Mouse (Mus musculus): ENCODE measurements around the gene Akap7. TPM values are rescaled to one million over a fixed set of nuclear protein-coding genes. Genes with fewer than 3 reads are reported as not detected.

The Akap7 gene
- polyA plus RNA-seq, 1 experiment = 10.6 TPM

- Histone ChIP-seq H3K9me3 (no peaks in the 10 kb centered on the region), H3K4me1 (no peaks in the 10 kb centered on the region), H3K36me3 (replicated peaks; ENCODE audit: low read length) (no peaks in the 10 kb centered on the region), H3K27me3 (replicated peaks) (no peaks in the 10 kb centered on the region), H3K4me3 (replicated peaks) (no peak overlapping the region)
- TF ChIP-seq GATA1 (IDR thresholded peaks at IDR 0.05; ENCODE audit: borderline replicate concordance, low read length) (no peak), FLI1 (IDR thresholded peaks at IDR 0.05; ENCODE audit: low read length) (no peak)
Measured at GRCm38 (mm10) chr10:25239156-25239555, 68.5 kb downstream of the Akap7 start.

DNA sequence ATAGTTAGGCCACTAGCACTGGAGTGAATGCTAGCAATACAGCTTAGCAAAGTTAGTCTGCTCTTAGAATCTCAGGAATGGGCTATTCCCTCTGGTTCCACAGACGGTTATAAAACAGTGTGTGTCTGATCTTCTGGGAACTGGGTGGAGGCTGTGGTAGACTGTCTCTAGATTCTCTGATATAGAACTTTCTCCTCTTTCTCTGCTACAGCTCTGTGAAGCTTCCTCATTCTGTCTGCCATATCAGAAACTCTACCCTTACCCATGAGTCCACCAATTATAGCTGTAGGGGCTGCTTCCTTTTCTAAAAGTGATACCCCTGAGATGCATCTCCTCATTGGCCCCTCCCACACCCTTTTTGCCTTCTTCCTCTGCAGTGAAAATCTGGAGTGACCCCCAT is 73.6 kb downstream of the Akap7 start:
- Histone ChIP-seq H3K36me3 (replicated peaks; ENCODE audit: low read length) (no peaks in the 10 kb centered on the region), H3K4me1 (no peaks in the 10 kb centered on the region), H3K9me3 (no peaks in the 10 kb centered on the region), H3K27me3 (replicated peaks) (no peaks in the 10 kb centered on the region), H3K4me3 (replicated peaks) (no peak overlapping the region)
- TF ChIP-seq FLI1 (IDR thresholded peaks at IDR 0.05; ENCODE audit: low read length) = no peak
- TF ChIP-seq GATA1 (IDR thresholded peaks at IDR 0.05; ENCODE audit: borderline replicate concordance, low read length) = no peak

DNA sequence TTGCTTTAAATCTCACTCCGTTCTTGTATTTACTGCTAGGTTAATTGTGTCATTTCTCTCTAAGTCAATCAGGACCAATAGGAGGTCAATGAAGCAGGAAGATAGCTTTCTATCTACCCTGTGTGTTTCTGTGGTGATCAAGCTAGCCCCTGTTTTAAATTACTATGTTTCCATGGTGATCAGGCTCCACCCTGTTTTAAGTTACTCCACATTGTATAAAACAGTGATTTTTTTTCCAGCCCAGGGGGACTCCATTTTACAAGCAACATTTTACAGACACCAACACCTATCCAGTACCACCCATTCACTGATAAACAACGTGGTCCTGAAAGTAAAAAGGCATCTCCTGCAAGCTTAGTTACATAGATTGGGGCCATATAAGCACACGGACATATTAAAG is 75.0 kb downstream of the Akap7 start:
- Histone ChIP-seq H3K4me3 (replicated peaks) (no peak overlapping the region), H3K27me3 (replicated peaks) (no peaks in the 10 kb centered on the region), H3K4me1 (no peaks in the 10 kb centered on the region), H3K9me3 (no peaks in the 10 kb centered on the region), H3K36me3 (replicated peaks; ENCODE audit: low read length) (no peaks in the 10 kb centered on the region)
- TF ChIP-seq FLI1 (IDR thresholded peaks at IDR 0.05; ENCODE audit: low read length) (no peak), GATA1 (IDR thresholded peaks at IDR 0.05; ENCODE audit: borderline replicate concordance, low read length) (no peak)

DNA sequence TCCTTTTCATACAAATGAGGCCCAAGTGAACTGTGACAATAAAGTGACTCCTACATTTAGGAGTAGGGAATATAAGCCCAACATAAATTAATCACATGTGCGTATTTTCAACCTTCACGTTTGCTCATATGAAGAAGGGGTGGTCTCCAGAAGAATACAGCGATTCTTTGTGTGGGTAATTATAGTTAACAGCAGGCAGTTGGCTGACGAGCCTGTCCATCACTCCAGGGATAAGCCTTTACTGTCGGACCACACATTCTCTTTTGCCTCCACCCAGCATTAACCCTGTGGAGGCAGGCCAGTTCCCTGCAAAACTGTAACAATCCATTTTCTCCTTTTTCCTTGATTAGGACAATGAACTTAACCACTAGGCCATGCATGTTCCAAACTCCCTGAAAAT is 76.3 kb downstream of the Akap7 start:
- TF ChIP-seq FLI1 (IDR thresholded peaks at IDR 0.05; ENCODE audit: low read length) (no peak), GATA1 (IDR thresholded peaks at IDR 0.05; ENCODE audit: borderline replicate concordance, low read length) (no peak)

GRCm38 (mm10) chr10:25224371-25224770 is 83.3 kb downstream of the Akap7 start:
- Histone ChIP-seq H3K4me1 (peaks cover 4% of the 10 kb centered on the region; the same call in 1 of the 2 replicates), H3K36me3 (replicated peaks; ENCODE audit: low read length) (peaks cover 6% of the 10 kb centered on the region)
- TF ChIP-seq FLI1 (IDR thresholded peaks at IDR 0.05; ENCODE audit: low read length) (no peak), GATA1 (IDR thresholded peaks at IDR 0.05; ENCODE audit: borderline replicate concordance, low read length) (no peak)

More for the DNA sequence above, 76.3 kb downstream of the Akap7 start:
- H3K9me3 ChIP-seq = no peaks in the 10 kb centered on the region
- H3K27me3 ChIP-seq (replicated peaks) = no peaks in the 10 kb centered on the region
- no peaks in the 10 kb centered on the region for H3K4me1 ChIP-seq
- H3K4me3 ChIP-seq (replicated peaks) = no peak overlapping the region
- H3K36me3 ChIP-seq (replicated peaks; ENCODE audit: low read length) = no peaks in the 10 kb centered on the region

DNA sequence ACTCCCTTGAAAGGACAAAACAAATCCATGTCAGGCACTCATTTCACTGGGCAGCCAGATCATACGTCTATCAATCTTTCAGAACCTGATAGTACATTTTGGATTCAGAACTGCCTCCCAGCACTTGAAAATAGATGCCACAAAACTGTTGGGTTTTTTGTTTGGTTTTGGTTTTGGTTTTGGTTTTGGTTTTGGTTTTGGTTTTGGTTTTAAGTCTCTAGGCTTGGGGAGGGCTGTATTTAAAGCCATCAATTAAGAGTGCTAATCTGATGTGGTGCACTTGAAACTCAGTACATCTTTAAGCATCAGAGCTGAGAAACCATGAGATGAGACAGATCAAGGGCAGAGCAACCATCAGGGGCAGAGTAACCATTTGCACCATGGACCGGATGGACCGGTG is 86.9 kb downstream of the Akap7 start:
- peaks cover 6% of the 10 kb centered on the region for H3K9me3 ChIP-seq
- H3K36me3 ChIP-seq (replicated peaks; ENCODE audit: low read length) = peaks cover 18% of the 10 kb centered on the region
- TF ChIP-seq FLI1 (IDR thresholded peaks at IDR 0.05; ENCODE audit: low read length) (no peak), GATA1 (IDR thresholded peaks at IDR 0.05; ENCODE audit: borderline replicate concordance, low read length) (no peak)

More at GRCm38 (mm10) chr10:25224371-25224770, 83.3 kb downstream of the Akap7 start:
- H3K4me3 ChIP-seq (replicated peaks) = no peak overlapping the region
- H3K9me3 ChIP-seq = no peaks in the 10 kb centered on the region
- H3K27me3 ChIP-seq (replicated peaks) = no peaks in the 10 kb centered on the region

GRCm38 (mm10) chr10:25219901-25220495 is 87.7 kb downstream of the Akap7 start:
- Histone ChIP-seq H3K27me3 (replicated peaks) (no peaks in the 10 kb centered on the region), H3K9me3 (peaks cover 6% of the 10 kb centered on the region), H3K36me3 (replicated peaks; ENCODE audit: low read length) (peaks cover 18% of the 10 kb centered on the region), H3K4me1 (peaks cover 4% of the 10 kb centered on the region; the same call in 1 of the 2 replicates), H3K4me3 (replicated peaks) (no peak overlapping the region)
- no peak for TF ChIP-seq FLI1 (IDR thresholded peaks at IDR 0.05; ENCODE audit: low read length)
- TF ChIP-seq GATA1 (IDR thresholded peaks at IDR 0.05; ENCODE audit: borderline replicate concordance, low read length) = no peak

More for the DNA sequence above, 86.9 kb downstream of the Akap7 start:
- Histone ChIP-seq H3K27me3 (replicated peaks) (no peaks in the 10 kb centered on the region), H3K4me1 (peaks cover 4% of the 10 kb centered on the region; the same call in 1 of the 2 replicates), H3K4me3 (replicated peaks) (peak overlapping the region; percentile 17)

DNA sequence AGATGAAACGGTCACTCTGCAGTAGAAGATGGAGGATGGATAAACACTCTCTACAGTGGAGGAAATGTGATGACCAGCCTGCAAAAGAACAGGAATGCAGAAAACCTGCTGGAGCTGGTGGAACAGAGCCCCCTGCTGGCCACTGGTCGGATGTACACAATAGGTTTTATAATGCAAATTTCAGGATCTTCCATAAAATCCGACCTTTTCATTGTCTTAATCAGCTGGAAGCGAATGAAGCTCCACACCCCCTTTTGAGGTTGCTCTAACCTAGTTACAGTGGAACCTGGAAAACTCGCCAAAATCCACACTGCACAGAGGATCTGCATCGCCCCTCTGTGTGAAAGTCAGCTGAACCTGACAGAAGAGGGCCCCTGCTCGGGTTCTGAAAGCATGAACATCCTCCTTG is 88.4 kb downstream of the Akap7 start:
- Histone ChIP-seq H3K36me3 (replicated peaks; ENCODE audit: low read length) (peaks cover 18% of the 10 kb centered on the region), H3K4me1 (peaks cover 4% of the 10 kb centered on the region; the same call in 1 of the 2 replicates), H3K4me3 (replicated peaks) (no peak overlapping the region), H3K27me3 (replicated peaks) (no peaks in the 10 kb centered on the region), H3K9me3 (peaks cover 6% of the 10 kb centered on the region)
- TF ChIP-seq GATA1 (IDR thresholded peaks at IDR 0.05; ENCODE audit: borderline replicate concordance, low read length) (no peak), FLI1 (IDR thresholded peaks at IDR 0.05; ENCODE audit: low read length) (no peak)

DNA sequence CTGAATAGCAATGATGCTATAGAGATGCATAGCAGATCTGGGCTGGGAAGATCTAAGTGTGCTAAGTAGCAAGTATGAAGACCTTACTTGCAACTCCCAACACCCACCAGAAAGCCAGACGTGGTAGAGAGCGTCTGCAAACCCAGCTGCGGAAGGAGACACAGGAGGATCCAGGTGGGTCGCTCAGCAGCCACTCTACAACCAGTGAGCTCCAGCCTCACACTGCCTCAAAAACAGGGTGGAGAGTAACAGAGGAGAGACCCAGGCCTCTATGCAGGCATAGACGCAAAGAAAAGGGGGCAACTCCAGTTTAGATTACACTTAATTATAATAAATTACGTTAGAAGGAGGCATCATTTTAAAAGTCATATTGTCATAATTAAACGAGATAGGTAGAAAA is 88.9 kb downstream of the Akap7 start:
- Histone ChIP-seq H3K4me1 (peaks cover 4% of the 10 kb centered on the region; the same call in 1 of the 2 replicates), H3K36me3 (replicated peaks; ENCODE audit: low read length) (peaks cover 18% of the 10 kb centered on the region), H3K27me3 (replicated peaks) (no peaks in the 10 kb centered on the region), H3K4me3 (replicated peaks) (no peak overlapping the region), H3K9me3 (peaks cover 6% of the 10 kb centered on the region)
- TF ChIP-seq GATA1 (IDR thresholded peaks at IDR 0.05; ENCODE audit: borderline replicate concordance, low read length) = no peak
- no peak for TF ChIP-seq FLI1 (IDR thresholded peaks at IDR 0.05; ENCODE audit: low read length)

GRCm38 (mm10) chr10:25215977-25216376 is 91.7 kb downstream of the Akap7 start:
- peaks cover 2% of the 10 kb centered on the region; the same call in 1 of the 2 replicates for H3K4me1 ChIP-seq
- peaks cover 6% of the 10 kb centered on the region for H3K9me3 ChIP-seq
- TF ChIP-seq GATA1 (IDR thresholded peaks at IDR 0.05; ENCODE audit: borderline replicate concordance, low read length) = no peak
- TF ChIP-seq FLI1 (IDR thresholded peaks at IDR 0.05; ENCODE audit: low read length) = no peak
- no peak overlapping the region for H3K4me3 ChIP-seq (replicated peaks)
- no peaks in the 10 kb centered on the region for H3K27me3 ChIP-seq (replicated peaks)
- peaks cover 18% of the 10 kb centered on the region for H3K36me3 ChIP-seq (replicated peaks; ENCODE audit: low read length)
